Mouse (Mus musculus) urinary bladder, adult 18-20 months (tissue): ENCODE data around the gene Tmem9b.

Experiments
- DNase-seq, 2 experiments: peaks; one replicate each; pipeline ENCODE4 v3.0.0; 2022; ENCODE audit warnings: low spot score in 2 of 2, mixed read lengths in 2 of 2

Gene Tmem9b

GRCm38 (mm10) chr7:109752008-109752925 is at the start of gene Tmem9b:
Tmem9b (minus strand) TSS chr7:109752875.
- peak; percentile 68 to 87 for DNase-seq

- DNase-seq = no peak
Measured at GRCm38 (mm10) chr7:109800626-109801025, 48.0 kb upstream of the Tmem9b start.

GRCm38 (mm10) chr7:109799168-109799567 is 46.5 kb upstream of the Tmem9b start:
- no peak for DNase-seq

GRCm38 (mm10) chr7:109795564-109795963 is 42.9 kb upstream of the Tmem9b start:
- no peak for DNase-seq

- DNase-seq = no peak
Measured at GRCm38 (mm10) chr7:109794556-109794955, 41.9 kb upstream of the Tmem9b start.

GRCm38 (mm10) chr7:109792759-109793158 is 40.1 kb upstream of the Tmem9b start:
- peak; percentile 21 to 27 for DNase-seq

- no peak for DNase-seq
Measured at GRCm38 (mm10) chr7:109790818-109791217, 38.1 kb upstream of the Tmem9b start.

GRCm38 (mm10) chr7:109787860-109788259 is 35.2 kb upstream of the Tmem9b start:
- no peak for DNase-seq

- DNase-seq = no peak
Measured at GRCm38 (mm10) chr7:109783281-109783680, 30.6 kb upstream of the Tmem9b start.

GRCm38 (mm10) chr7:109781470-109782203 is 29.0 kb upstream of the Tmem9b start, which contains the start of gene Nrip3:
Nrip3 (minus strand) TSS chr7:109782025.
- DNase-seq = peak; percentile 41 to 64

GRCm38 (mm10) chr7:109781087-109781469 is 28.4 kb upstream of the Tmem9b start:
- peak in 1 of 2 experiments; percentile 16 for DNase-seq

GRCm38 (mm10) chr7:109772251-109772650 is 19.6 kb upstream of the Tmem9b start:
- DNase-seq = no peak

GRCm38 (mm10) chr7:109768699-109769383 is 16.2 kb upstream of the Tmem9b start:
- DNase-seq = no peak

GRCm38 (mm10) chr7:109767575-109768350 is 15.1 kb upstream of the Tmem9b start:
- no peak for DNase-seq

GRCm38 (mm10) chr7:109764009-109764408 is 11.3 kb upstream of the Tmem9b start:
- no peak for DNase-seq

GRCm38 (mm10) chr7:109756291-109756690 is 3.6 kb upstream of the Tmem9b start:
- DNase-seq = no peak

GRCm38 (mm10) chr7:109754034-109754433 is 1.4 kb upstream of the Tmem9b start:
- no peak for DNase-seq

GRCm38 (mm10) chr7:109751427-109752007 is 1.2 kb downstream of the Tmem9b start:
- DNase-seq = no peak

GRCm38 (mm10) chr7:109747747-109748146 is 4.9 kb downstream of the Tmem9b start:
- no peak for DNase-seq

GRCm38 (mm10) chr7:109741703-109742102 is 11.0 kb downstream of the Tmem9b start:
- DNase-seq = no peak

GRCm38 (mm10) chr7:109741060-109741459 is 11.6 kb downstream of the Tmem9b start:
- no peak for DNase-seq
